Mouse (Mus musculus): ENCODE measurements at regions not wholly inside any gene's neighbourhood (a gene's known extent, or its start where the extent isn't known, plus 50 kb on each side); places are given as distances from the start of the nearest gene placed in this dataset.

DNA sequence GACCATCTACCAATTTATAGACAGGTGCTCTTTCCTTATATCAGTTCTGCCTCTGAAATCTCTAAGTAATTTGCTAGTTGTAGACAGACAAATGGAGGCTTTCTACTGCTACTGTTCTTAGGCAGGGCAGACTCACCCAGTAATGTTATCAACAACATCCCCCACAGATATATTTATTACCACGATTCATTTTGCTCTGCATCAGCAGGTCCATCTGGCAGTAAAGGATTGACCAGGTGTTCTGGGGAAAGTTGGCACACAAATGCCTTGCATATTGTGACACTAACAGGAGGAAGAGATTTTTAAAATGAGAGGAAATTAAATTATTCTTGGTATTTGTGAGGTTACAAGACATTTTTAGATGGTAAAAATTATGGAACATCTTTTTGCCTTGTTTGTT is 627.3 kb upstream of the Tmprss15 start:
- Histone ChIP-seq H3K9me3 (replicated peaks) (no peaks in the 10 kb centered on the region), H3K9ac (no peak overlapping the region), H3K27ac (no peak overlapping the region), H3K4me3 (no peak overlapping the region), H3K27me3 (no peaks in the 10 kb centered on the region), H3K4me2 (replicated peaks) (no peak overlapping the region), H3K36me3 (no peaks in the 10 kb centered on the region), H3K4me1 (no peaks in the 10 kb centered on the region)
- ATAC-seq (ENCODE audit: low FRiP score) = no peak
- 80% methylated on average over 1 of the region's 1 CpGs for WGBS

DNA sequence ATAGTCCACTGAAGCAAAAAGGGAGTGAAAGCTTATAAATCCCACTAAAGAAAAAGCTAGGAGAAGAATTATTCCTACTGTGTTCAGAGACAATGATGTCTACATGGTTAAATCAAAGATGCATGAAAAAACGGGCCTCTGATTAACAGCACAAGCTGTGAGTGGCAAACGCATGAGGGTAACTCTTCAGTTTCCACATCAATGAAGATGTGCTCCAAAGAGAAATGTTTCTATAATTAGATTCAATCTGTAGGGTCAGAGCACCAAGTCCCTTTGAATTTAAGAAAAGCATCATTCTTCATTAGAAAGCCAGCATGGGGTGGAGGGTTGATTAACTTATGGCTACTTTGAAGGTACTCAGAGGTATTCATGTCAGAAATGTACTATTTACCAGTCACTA is 601.5 kb upstream of the Tmprss15 start:
- Histone ChIP-seq H3K4me1 (no peaks in the 10 kb centered on the region), H3K9me3 (replicated peaks) (no peaks in the 10 kb centered on the region), H3K4me3 (no peak overlapping the region), H3K36me3 (no peaks in the 10 kb centered on the region), H3K27me3 (no peaks in the 10 kb centered on the region), H3K9ac (no peak overlapping the region), H3K4me2 (replicated peaks) (no peak overlapping the region), H3K27ac (no peak overlapping the region)
- WGBS = 28% methylated on average over 2 of the region's 2 CpGs
- ATAC-seq (ENCODE audit: low FRiP score) = no peak

DNA sequence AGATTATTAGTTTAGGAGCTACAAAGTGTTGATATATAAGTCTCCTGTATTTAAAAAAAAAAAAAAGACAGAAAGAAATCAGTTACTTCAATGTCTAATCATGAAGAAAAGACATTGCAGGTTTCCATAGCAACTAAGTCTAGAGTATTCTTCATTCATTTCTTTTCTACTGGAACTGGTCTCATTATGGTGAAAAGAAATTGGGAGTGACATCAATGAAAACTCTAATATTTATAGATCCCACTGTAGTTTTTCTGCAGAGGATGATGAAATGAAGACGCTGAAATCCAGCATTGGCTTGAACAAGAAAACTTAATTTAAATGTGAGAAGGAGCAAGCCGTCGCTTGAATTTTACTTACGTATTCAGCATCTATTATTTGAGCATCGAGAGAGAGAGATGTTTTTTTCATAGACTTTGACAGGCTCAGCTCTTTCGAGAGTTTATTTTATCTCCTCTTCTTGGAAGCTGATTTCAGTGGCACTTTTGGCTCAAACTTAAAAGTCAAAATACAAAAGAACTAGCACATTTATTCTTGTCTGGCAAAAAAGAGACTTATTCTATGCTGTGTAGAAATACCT is 560.4 kb upstream of the Tmprss15 start:
- Histone ChIP-seq H3K27me3 (no peaks in the 10 kb centered on the region), H3K4me3 (no peak overlapping the region), H3K9ac (no peak overlapping the region), H3K36me3 (no peaks in the 10 kb centered on the region), H3K9me3 (replicated peaks) (no peaks in the 10 kb centered on the region), H3K4me2 (replicated peaks) (no peak overlapping the region), H3K27ac (no peak overlapping the region), H3K4me1 (no peaks in the 10 kb centered on the region)
- ATAC-seq (ENCODE audit: low FRiP score) = no peak
- WGBS = 77% methylated on average over 6 of the region's 6 CpGs

DNA sequence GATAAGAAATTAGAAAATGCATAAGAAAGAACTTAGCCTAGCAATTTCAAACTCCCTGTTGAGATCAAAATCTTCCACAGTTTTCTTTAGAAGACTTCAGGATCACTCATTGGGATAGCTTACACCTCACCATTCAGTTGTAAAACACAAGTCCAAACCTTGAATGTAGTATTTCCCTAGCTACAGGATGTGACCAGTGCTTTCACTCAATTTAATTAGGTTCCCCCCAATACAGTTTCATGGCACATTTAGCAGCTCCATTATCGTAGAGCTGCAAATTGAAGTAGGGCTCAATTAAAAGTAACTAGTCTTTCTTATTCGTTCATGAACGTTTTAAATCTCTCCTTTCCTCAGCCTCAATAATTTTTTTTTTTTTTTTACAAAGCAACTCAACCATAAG is 550.0 kb upstream of the Tmprss15 start:
- Histone ChIP-seq H3K4me1 (no peaks in the 10 kb centered on the region), H3K27ac (no peak overlapping the region), H3K9ac (no peak overlapping the region), H3K4me3 (no peak overlapping the region), H3K27me3 (no peaks in the 10 kb centered on the region), H3K9me3 (replicated peaks) (no peaks in the 10 kb centered on the region), H3K4me2 (replicated peaks) (no peak overlapping the region), H3K36me3 (no peaks in the 10 kb centered on the region)
- ATAC-seq (ENCODE audit: low FRiP score) = no peak
- 77% methylated on average over 3 of the region's 3 CpGs for WGBS

DNA sequence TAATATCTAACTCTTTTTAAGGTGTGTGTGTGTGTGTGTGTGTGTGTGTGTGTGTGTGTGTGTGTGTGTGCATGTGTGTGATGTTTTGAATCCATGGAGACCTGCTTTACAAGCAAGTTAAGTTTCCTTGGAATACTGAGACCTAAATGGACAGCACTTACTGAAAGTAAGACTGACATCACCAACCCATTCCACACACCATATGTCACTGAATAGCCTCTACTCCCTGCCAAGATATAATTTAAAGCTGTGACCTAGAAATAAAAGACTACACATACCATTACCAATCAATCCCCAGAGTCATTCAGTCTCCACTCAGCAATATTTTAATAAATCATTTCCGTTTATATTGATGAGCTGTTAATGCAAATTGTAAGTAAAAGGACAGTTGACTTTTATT is 536.2 kb upstream of the Tmprss15 start:
- Histone ChIP-seq H3K27ac (no peak overlapping the region), H3K4me1 (no peaks in the 10 kb centered on the region), H3K4me3 (no peak overlapping the region), H3K27me3 (no peaks in the 10 kb centered on the region), H3K4me2 (replicated peaks) (no peak overlapping the region), H3K9ac (no peak overlapping the region), H3K9me3 (replicated peaks) (no peaks in the 10 kb centered on the region), H3K36me3 (no peaks in the 10 kb centered on the region)
- 70% methylated on average over 1 of the region's 1 CpGs for WGBS
- no peak for ATAC-seq (ENCODE audit: low FRiP score)

DNA sequence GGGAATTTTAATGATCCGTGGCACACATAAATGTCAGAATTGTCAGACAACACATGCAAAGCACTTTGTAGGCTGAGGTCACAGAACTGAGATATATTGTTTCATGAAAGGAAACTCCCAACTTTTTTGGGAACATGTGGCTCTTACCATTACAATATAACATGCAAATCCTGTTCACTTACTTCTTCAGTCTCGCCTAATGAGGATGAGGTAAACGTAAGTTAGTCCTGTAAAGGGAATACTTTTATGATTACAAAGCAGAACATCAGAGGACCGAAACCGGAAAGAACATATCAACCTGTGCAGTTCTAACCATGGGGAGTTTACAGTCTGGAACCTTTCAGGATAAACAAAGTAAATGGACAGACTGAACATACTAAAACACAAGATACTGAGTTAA is 520.1 kb upstream of the Tmprss15 start:
- no peak overlapping the region for H3K4me3 ChIP-seq
- H3K9me3 ChIP-seq (replicated peaks) = no peaks in the 10 kb centered on the region
- WGBS = 87% methylated on average over 5 of the region's 5 CpGs
- H3K4me1 ChIP-seq = no peaks in the 10 kb centered on the region
- no peak overlapping the region for H3K27ac ChIP-seq
- H3K4me2 ChIP-seq (replicated peaks) = no peak overlapping the region
- H3K27me3 ChIP-seq = no peaks in the 10 kb centered on the region
- H3K36me3 ChIP-seq = no peaks in the 10 kb centered on the region
- H3K9ac ChIP-seq = no peak overlapping the region
- ATAC-seq (ENCODE audit: low FRiP score) = no peak

DNA sequence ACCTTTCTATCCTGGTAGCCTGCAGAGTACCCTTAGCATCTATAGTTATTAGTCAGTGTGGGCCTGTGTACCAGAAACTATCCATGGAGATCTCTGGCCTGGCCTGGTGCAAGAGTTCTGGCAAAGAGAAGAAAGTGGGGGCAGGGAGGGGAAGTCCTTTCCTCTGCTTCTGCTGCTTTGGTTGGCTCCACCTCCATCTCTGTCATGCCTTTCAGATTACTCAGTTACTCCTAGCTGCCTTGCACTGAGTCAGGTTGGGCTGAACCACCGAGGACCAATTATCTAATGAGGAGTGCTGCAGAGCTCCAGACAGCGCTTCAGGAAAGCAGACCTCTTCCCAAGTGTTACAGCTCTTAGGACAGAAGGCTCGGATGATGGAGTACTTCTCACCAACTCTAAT is 500.0 kb upstream of the Tmprss15 start:
- H3K9me3 ChIP-seq (replicated peaks) = no peaks in the 10 kb centered on the region
- no peak overlapping the region for H3K4me3 ChIP-seq
- 72% methylated on average over 3 of the region's 3 CpGs for WGBS
- H3K36me3 ChIP-seq = no peaks in the 10 kb centered on the region
- no peak overlapping the region for H3K4me2 ChIP-seq (replicated peaks)
- H3K4me1 ChIP-seq = no peaks in the 10 kb centered on the region
- H3K27ac ChIP-seq = no peak overlapping the region
- H3K9ac ChIP-seq = no peak overlapping the region
- H3K27me3 ChIP-seq = no peaks in the 10 kb centered on the region
- no peak for ATAC-seq (ENCODE audit: low FRiP score)

DNA sequence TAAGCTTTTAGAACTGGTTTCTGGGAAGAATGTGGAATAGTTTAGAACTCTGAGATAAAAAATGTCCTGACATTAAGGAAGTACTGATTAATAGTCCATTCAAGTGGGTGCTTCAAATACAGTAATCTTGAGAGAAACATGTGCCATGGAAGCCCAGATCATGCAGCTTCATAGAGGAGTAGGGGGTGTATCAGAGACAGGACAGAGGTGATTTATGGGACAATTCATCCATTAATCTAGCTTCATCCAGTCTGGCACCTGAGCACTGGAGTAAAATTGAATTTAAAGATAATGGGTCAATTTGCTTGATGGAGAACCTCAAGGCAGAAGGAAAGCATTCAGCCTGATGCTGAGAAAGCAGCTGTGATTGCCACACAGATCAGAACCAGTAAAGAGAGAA is 494.8 kb upstream of the Tmprss15 start:
- ATAC-seq (ENCODE audit: low FRiP score) = peak; percentile 38; the same call in 1 of the 2 replicates
- Histone ChIP-seq H3K27me3 (no peaks in the 10 kb centered on the region), H3K4me1 (no peaks in the 10 kb centered on the region), H3K4me3 (no peak overlapping the region), H3K9ac (no peak overlapping the region), H3K9me3 (replicated peaks) (no peaks in the 10 kb centered on the region), H3K36me3 (no peaks in the 10 kb centered on the region), H3K27ac (no peak overlapping the region), H3K4me2 (replicated peaks) (no peak overlapping the region)

DNA sequence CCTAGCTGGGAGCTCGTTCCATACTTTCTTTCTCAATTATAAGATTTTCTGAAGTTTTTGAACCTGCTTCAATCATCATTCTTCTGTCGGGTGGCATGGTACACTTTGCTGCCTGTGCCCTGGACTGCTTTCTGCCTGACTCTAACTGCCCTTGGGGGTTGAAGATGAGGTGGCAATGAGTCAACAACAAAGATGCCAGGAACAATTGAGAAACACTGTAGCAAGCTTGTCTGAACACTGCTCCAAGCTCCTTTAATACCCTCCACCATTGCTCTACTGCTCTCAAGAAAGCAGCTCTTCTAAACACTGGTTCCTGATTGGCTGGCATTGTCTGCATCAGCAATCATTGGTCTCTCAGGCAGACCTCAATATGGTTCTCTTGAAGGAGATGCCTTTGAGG is 480.0 kb upstream of the Tmprss15 start:
- H3K4me1 ChIP-seq = no peaks in the 10 kb centered on the region
- 85% methylated on average over 2 of the region's 2 CpGs for WGBS
- H3K36me3 ChIP-seq = no peaks in the 10 kb centered on the region
- H3K9ac ChIP-seq = no peak overlapping the region
- H3K4me3 ChIP-seq = no peak overlapping the region
- ATAC-seq (ENCODE audit: low FRiP score) = no peak
- no peak overlapping the region for H3K27ac ChIP-seq
- no peak overlapping the region for H3K4me2 ChIP-seq (replicated peaks)
- no peaks in the 10 kb centered on the region for H3K27me3 ChIP-seq
- H3K9me3 ChIP-seq (replicated peaks) = no peaks in the 10 kb centered on the region

DNA sequence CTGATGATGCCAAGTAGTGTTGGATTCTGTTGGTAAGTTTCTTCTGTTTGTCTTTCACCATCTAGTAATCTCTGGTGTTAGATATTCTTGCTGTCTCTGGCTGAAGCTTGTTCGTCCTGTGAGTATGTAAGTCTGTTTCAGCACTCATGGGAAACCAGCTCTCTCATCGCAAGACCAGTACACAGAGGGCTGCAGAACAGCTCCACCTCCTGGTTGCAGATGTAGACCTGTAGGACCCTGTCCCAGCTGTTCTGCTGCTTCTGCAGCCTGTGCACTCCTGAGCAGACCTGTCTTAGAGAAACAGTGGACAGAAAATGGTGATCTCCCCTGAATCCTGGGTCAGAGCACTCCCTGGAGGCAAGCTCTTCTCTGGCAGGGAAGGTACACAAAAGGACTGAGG is 443.5 kb upstream of the Tmprss15 start:
- ATAC-seq (ENCODE audit: low FRiP score) = no peak
- Histone ChIP-seq H3K36me3 (no peaks in the 10 kb centered on the region), H3K4me2 (replicated peaks) (no peak overlapping the region), H3K4me1 (no peaks in the 10 kb centered on the region), H3K27me3 (no peaks in the 10 kb centered on the region), H3K27ac (no peak overlapping the region), H3K9me3 (replicated peaks) (no peaks in the 10 kb centered on the region), H3K4me3 (no peak overlapping the region), H3K9ac (no peak overlapping the region)
- WGBS = 74% methylated on average over 2 of the region's 2 CpGs

DNA sequence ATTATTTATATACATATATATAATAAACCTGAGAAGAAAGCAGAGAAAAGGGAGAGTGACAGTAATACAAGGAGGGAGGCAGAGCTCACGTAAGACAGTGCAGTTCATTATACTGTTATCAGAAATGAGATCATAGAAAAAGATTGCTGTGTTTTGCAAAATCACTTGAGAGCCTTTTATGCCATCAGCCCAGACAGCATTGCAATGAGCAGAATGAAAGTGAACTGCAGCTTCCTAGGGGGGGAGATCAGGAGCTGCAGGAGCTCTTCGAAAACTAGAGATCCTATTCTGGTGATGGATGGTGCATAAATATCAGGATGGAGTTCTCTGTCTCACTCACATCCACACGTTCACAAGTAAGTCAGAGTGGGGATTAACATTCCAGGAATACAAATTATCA is 401.6 kb upstream of the Tmprss15 start:
- H3K27me3 ChIP-seq = no peaks in the 10 kb centered on the region
- H3K9me3 ChIP-seq (replicated peaks) = no peaks in the 10 kb centered on the region
- no peak overlapping the region for H3K27ac ChIP-seq
- 64% methylated on average over 3 of the region's 3 CpGs for WGBS
- ATAC-seq (ENCODE audit: low FRiP score) = no peak
- H3K4me2 ChIP-seq (replicated peaks) = no peak overlapping the region
- no peaks in the 10 kb centered on the region for H3K4me1 ChIP-seq
- no peak overlapping the region for H3K9ac ChIP-seq
- H3K36me3 ChIP-seq = no peaks in the 10 kb centered on the region
- H3K4me3 ChIP-seq = no peak overlapping the region

DNA sequence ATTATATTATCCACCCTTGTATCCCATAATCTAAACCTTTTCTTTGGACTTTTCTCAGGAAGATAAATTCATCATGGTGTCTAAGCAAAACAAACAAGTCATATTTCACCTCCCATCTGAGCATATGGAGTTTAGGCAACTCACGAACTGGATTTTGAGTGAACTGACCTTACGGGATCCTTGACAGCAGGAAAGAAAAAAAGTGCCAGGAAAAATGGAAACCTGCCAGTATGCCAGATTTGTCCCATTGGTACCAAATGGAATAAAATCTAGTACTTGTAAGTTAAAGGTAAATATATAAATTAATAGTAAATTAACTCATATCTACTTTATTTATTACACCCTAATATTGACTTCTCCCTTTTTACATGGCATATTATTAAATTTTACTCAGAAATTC is 360.0 kb upstream of the Tmprss15 start:
- 69% methylated on average over 2 of the region's 2 CpGs for WGBS
- Histone ChIP-seq H3K9me3 (replicated peaks) (no peaks in the 10 kb centered on the region), H3K4me1 (no peaks in the 10 kb centered on the region), H3K4me2 (replicated peaks) (no peak overlapping the region), H3K9ac (no peak overlapping the region), H3K4me3 (no peak overlapping the region), H3K36me3 (no peaks in the 10 kb centered on the region), H3K27ac (no peak overlapping the region), H3K27me3 (no peaks in the 10 kb centered on the region)
- ATAC-seq (ENCODE audit: low FRiP score) = no peak

DNA sequence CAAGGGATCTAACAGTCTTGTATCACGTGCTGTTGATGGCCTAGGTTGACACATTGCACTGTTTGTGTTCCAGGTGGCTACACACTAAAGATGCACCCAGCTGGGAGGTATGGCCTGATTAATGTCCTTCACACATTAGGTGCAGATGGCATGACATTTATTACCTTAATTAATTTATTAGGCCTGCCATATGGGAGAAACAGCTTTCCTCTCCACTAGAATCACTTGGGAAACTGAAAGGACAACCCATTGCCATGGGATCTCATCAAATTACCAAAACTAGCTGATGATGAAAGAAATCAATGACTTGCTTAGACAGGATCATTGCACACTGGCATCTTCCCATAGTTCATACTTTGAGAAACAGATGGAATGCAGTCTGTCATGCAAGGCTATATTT is 358.8 kb upstream of the Tmprss15 start:
- Histone ChIP-seq H3K4me1 (no peaks in the 10 kb centered on the region), H3K4me2 (replicated peaks) (no peak overlapping the region), H3K9me3 (replicated peaks) (no peaks in the 10 kb centered on the region), H3K4me3 (no peak overlapping the region), H3K36me3 (no peaks in the 10 kb centered on the region), H3K27me3 (no peaks in the 10 kb centered on the region), H3K27ac (no peak overlapping the region), H3K9ac (no peak overlapping the region)
- WGBS = 22% methylated on average over 1 of the region's 1 CpGs
- ATAC-seq (ENCODE audit: low FRiP score) = peak; percentile 86

DNA sequence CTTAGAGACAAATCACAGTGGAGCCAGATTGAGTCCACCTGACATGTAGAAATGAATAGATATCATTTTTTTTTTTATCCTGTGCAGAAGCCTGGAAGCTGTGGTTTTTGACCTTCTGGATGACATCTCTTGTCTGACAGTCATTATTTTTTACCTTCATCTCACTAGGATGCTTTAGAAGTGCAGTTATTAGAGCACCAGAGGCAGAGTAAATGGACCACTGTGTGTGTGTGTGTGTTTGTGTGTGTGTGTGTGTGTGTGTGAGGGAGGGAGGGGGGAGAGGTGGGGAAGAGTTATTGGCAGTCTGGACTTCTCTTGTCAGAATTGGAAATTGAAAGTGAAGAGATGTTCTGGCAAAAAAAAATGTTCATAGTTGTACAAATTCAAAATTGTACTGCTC is 316.5 kb upstream of the Tmprss15 start:
- Histone ChIP-seq H3K9me3 (replicated peaks) (no peaks in the 10 kb centered on the region), H3K4me2 (replicated peaks) (no peak overlapping the region), H3K27ac (no peak overlapping the region), H3K27me3 (no peaks in the 10 kb centered on the region), H3K36me3 (no peaks in the 10 kb centered on the region), H3K4me1 (no peaks in the 10 kb centered on the region), H3K4me3 (no peak overlapping the region), H3K9ac (no peak overlapping the region)
- ATAC-seq (ENCODE audit: low FRiP score) = no peak

Data from hindbrain, embryonic 12.5 days (tissue).